Mouse (Mus musculus): ENCODE data around the gene Gpr35. TPM values are rescaled to one million over a fixed set of nuclear protein-coding genes. Genes with fewer than 3 reads are reported as not detected.

Gene Gpr35
- polyA plus RNA-seq, 1 experiment from 2014 or later = 4.1 TPM

- H3K4me1 ChIP-seq (replicated peaks; ENCODE audit: control insufficient read depth, insufficient read depth) = no peaks in the 10 kb centered on the region
- ATAC-seq (ENCODE audit: low FRiP score, low TSS enrichment) (no peak), DNase-seq (ENCODE audit: low spot score) (no peak)
- no peaks in the 10 kb centered on the region for H3K36me3 ChIP-seq (ENCODE audit: control insufficient read depth, insufficient read depth, low read length)
- 80% methylated on average over 6 of the region's 6 CpGs for WGBS
- no peak overlapping the region for H3K9ac ChIP-seq (ENCODE audit: low read length)
- H3K4me3 ChIP-seq (ENCODE audit: low read depth, low read length) = no peak overlapping the region
- H3K9me3 ChIP-seq (ENCODE audit: control insufficient read depth, low read length) = no peaks in the 10 kb centered on the region
- H3K27ac ChIP-seq (replicated peaks) = no peak overlapping the region
- TF ChIP-seq CTCF (IDR thresholded peaks at IDR 0.05; ENCODE audit: low read depth) (no peak), EP300 (optimal IDR thresholded peaks at IDR 0.05) (no peak)
- H3K27me3 ChIP-seq (ENCODE audit: control insufficient read depth, insufficient read depth, low read length) = no peaks in the 10 kb centered on the region
- no peak overlapping the region for H3K4me2 ChIP-seq (replicated peaks; ENCODE audit: low read depth)
These were observed 41.7 kb downstream of the Gpr35 start for GRCm38 (mm10) chr1:92992214-92992855.

GRCm38 (mm10) chr1:92992880-92993279, 42.2 kb downstream of the Gpr35 start:
- Histone ChIP-seq H3K27ac (replicated peaks) (no peak overlapping the region), H3K4me2 (replicated peaks; ENCODE audit: low read depth) (no peak overlapping the region), H3K4me3 (ENCODE audit: low read depth, low read length) (no peak overlapping the region), H3K27me3 (ENCODE audit: control insufficient read depth, insufficient read depth, low read length) (no peaks in the 10 kb centered on the region), H3K9ac (ENCODE audit: low read length) (no peak overlapping the region), H3K36me3 (ENCODE audit: control insufficient read depth, insufficient read depth, low read length) (no peaks in the 10 kb centered on the region), H3K9me3 (ENCODE audit: control insufficient read depth, low read length) (no peaks in the 10 kb centered on the region), H3K4me1 (replicated peaks; ENCODE audit: control insufficient read depth, insufficient read depth) (no peaks in the 10 kb centered on the region)
- no peak for DNase-seq (ENCODE audit: low spot score)
- 71% methylated on average over 2 of the region's 2 CpGs for WGBS
- no peak for TF ChIP-seq EP300 (optimal IDR thresholded peaks at IDR 0.05)
- no peak for TF ChIP-seq CTCF (IDR thresholded peaks at IDR 0.05; ENCODE audit: low read depth)
- no peak for ATAC-seq (ENCODE audit: low FRiP score, low TSS enrichment)

GRCm38 (mm10) chr1:93006061-93006460, 55.4 kb downstream of the Gpr35 start, which contains the start of gene Aqp12:
Aqp12 (plus strand) TSS chr1:93006334.
- Histone ChIP-seq H3K4me2 (replicated peaks; ENCODE audit: low read depth) (no peak within 1 kb of the TSS), H3K27me3 (ENCODE audit: control insufficient read depth, insufficient read depth, low read length) (no peaks in the 10 kb centered on the region), H3K4me1 (replicated peaks; ENCODE audit: control insufficient read depth, insufficient read depth) (no peaks in the 10 kb centered on the region), H3K9ac (ENCODE audit: low read length) (no peak within 1 kb of the TSS), H3K4me3 (ENCODE audit: low read depth, low read length) (no peak within 1 kb of the TSS), H3K36me3 (ENCODE audit: control insufficient read depth, insufficient read depth, low read length) (no peaks in the 10 kb centered on the region), H3K27ac (replicated peaks) (no peak within 1 kb of the TSS), H3K9me3 (ENCODE audit: control insufficient read depth, low read length) (no peaks in the 10 kb centered on the region)
- TF ChIP-seq CTCF (IDR thresholded peaks at IDR 0.05; ENCODE audit: low read depth) (no peak), EP300 (optimal IDR thresholded peaks at IDR 0.05) (no peak)
- DNase-seq (ENCODE audit: low spot score) (peak; percentile 23), ATAC-seq (ENCODE audit: low FRiP score, low TSS enrichment) (no peak)
- 64% methylated on average over 7 of the region's 7 CpGs for whole genome bisulfite sequencing

- WGBS = 51% methylated on average over 4 of the region's 4 CpGs
- Histone ChIP-seq H3K9ac (ENCODE audit: low read length) (no peak overlapping the region), H3K36me3 (ENCODE audit: control insufficient read depth, insufficient read depth, low read length) (no peaks in the 10 kb centered on the region), H3K4me3 (ENCODE audit: low read depth, low read length) (no peak overlapping the region), H3K27ac (replicated peaks) (no peak overlapping the region), H3K4me2 (replicated peaks; ENCODE audit: low read depth) (no peak overlapping the region), H3K9me3 (ENCODE audit: control insufficient read depth, low read length) (no peaks in the 10 kb centered on the region), H3K4me1 (replicated peaks; ENCODE audit: control insufficient read depth, insufficient read depth) (no peaks in the 10 kb centered on the region), H3K27me3 (ENCODE audit: control insufficient read depth, insufficient read depth, low read length) (no peaks in the 10 kb centered on the region)
- TF ChIP-seq EP300 (optimal IDR thresholded peaks at IDR 0.05) (no peak), CTCF (IDR thresholded peaks at IDR 0.05; ENCODE audit: low read depth) (no peak)
- DNase-seq (ENCODE audit: low spot score) = peak; percentile 45
- ATAC-seq (ENCODE audit: low FRiP score, low TSS enrichment) = 0 out of 2 replicates have a peak, but pooled peaks have one; percentile 1
These were observed 58.5 kb downstream of the Gpr35 start for GRCm38 (mm10) chr1:93009196-93009595.

GRCm38 (mm10) chr1:93010731-93011130, 60.1 kb downstream of the Gpr35 start:
- Histone ChIP-seq H3K4me1 (replicated peaks; ENCODE audit: control insufficient read depth, insufficient read depth) (no peaks in the 10 kb centered on the region), H3K9ac (ENCODE audit: low read length) (no peak overlapping the region), H3K9me3 (ENCODE audit: control insufficient read depth, low read length) (no peaks in the 10 kb centered on the region), H3K27me3 (ENCODE audit: control insufficient read depth, insufficient read depth, low read length) (no peaks in the 10 kb centered on the region), H3K36me3 (ENCODE audit: control insufficient read depth, insufficient read depth, low read length) (no peaks in the 10 kb centered on the region), H3K4me3 (ENCODE audit: low read depth, low read length) (no peak overlapping the region), H3K27ac (replicated peaks) (no peak overlapping the region), H3K4me2 (replicated peaks; ENCODE audit: low read depth) (no peak overlapping the region)
- no peak for TF ChIP-seq EP300 (optimal IDR thresholded peaks at IDR 0.05)
- TF ChIP-seq CTCF (IDR thresholded peaks at IDR 0.05; ENCODE audit: low read depth) = peak; percentile 71
- 32% methylated on average over 3 of the region's 3 CpGs for WGBS
- DNase-seq (ENCODE audit: low spot score) (peak; percentile 32), ATAC-seq (ENCODE audit: low FRiP score, low TSS enrichment) (no peak)

- Histone ChIP-seq H3K4me1 (replicated peaks; ENCODE audit: control insufficient read depth, insufficient read depth) (no peaks in the 10 kb centered on the region), H3K4me3 (ENCODE audit: low read depth, low read length) (no peak overlapping the region), H3K9me3 (ENCODE audit: control insufficient read depth, low read length) (no peaks in the 10 kb centered on the region), H3K27ac (replicated peaks) (no peak overlapping the region), H3K9ac (ENCODE audit: low read length) (no peak overlapping the region), H3K27me3 (ENCODE audit: control insufficient read depth, insufficient read depth, low read length) (no peaks in the 10 kb centered on the region), H3K36me3 (ENCODE audit: control insufficient read depth, insufficient read depth, low read length) (no peaks in the 10 kb centered on the region), H3K4me2 (replicated peaks; ENCODE audit: low read depth) (no peak overlapping the region)
- ATAC-seq (ENCODE audit: low FRiP score, low TSS enrichment) = no peak
- 59% methylated on average over 7 of the region's 7 CpGs for WGBS
- no peak for TF ChIP-seq CTCF (IDR thresholded peaks at IDR 0.05; ENCODE audit: low read depth)
- no peak for DNase-seq (ENCODE audit: low spot score)
These were observed 61.5 kb downstream of the Gpr35 start for GRCm38 (mm10) chr1:93012103-93012585.
